Mouse (Mus musculus) MEL (cell line): Measurements from ENCODE around the gene Dusp15. TPM values are rescaled to one million over a fixed set of nuclear protein-coding genes. Genes with fewer than 3 reads are reported as not detected.

Experiments used
- DNase-seq: peaks from one replicate; pipeline ENCODE4 v3.0.0; 2011; ENCODE audit warnings: low read depth, low spot score
- H3K27ac ChIP-seq: 2 replicates; pipeline ENCODE4 v1.5.1; 2012; ENCODE audit warnings: low read depth, mild to moderate bottlenecking, control low read depth, low read length, moderate library complexity; ENCODE audit not compliant: control insufficient read depth
- H3K27me3 ChIP-seq, 2 experiments: fragments of 150-350 bp in 1 of 2; sonication (generic) in 1 of 2; 2 replicates each; pipeline ENCODE4 v1.6.1; 2012; ENCODE audit warnings: low read length in 2 of 2, mild to moderate bottlenecking in 2 of 2, improper control_type of control experiment in 1 of 2, moderate library complexity in 1 of 2; ENCODE audit not compliant: insufficient read depth in 2 of 2, control insufficient read depth in 1 of 2
- H3K36me3 ChIP-seq, 2 experiments: 2 replicates each; pipeline ENCODE4 v1.6.1; 2012 to 2014; ENCODE audit warnings: low read length in 2 of 2, improper control_type of control experiment in 1 of 2, inconsistent platforms in 1 of 2, mild to moderate bottlenecking in 1 of 2; ENCODE audit not compliant: insufficient read depth in 2 of 2, control insufficient read depth in 1 of 2
- H3K4me1 ChIP-seq, 2 experiments: fragments of 150-350 bp in 1 of 2; sonication (generic) in 1 of 2; 2 replicates each; pipeline ENCODE4 v1.6.1; 2012; ENCODE audit warnings: low read length in 2 of 2, improper control_type of control experiment in 1 of 2, mild to moderate bottlenecking in 1 of 2; ENCODE audit not compliant: insufficient read depth in 2 of 2, control insufficient read depth in 1 of 2
- H3K4me3 ChIP-seq, 2 experiments: fragments of 150-350 bp in 1 of 2; sonication (generic) in 1 of 2; 2 replicates each; pipeline ENCODE4 v1.5.1; 2012; ENCODE audit warnings: low read depth in 2 of 2, low read length in 2 of 2, mild to moderate bottlenecking in 2 of 2, moderate library complexity in 2 of 2, control low read depth in 1 of 2, improper control_type of control experiment in 1 of 2; ENCODE audit not compliant: control insufficient read depth in 1 of 2, insufficient read depth in 1 of 2
- H3K79me2 ChIP-seq: 2 replicates; pipeline ENCODE4 v1.6.1; 2012; ENCODE audit warnings: mild to moderate bottlenecking, low read length, moderate library complexity; ENCODE audit not compliant: control insufficient read depth, poor library complexity, insufficient read depth
- H3K9ac ChIP-seq: 2 replicates; pipeline ENCODE4 v1.6.1; 2012; ENCODE audit warnings: low read depth, mild to moderate bottlenecking, control low read depth, low read length, moderate library complexity; ENCODE audit not compliant: control insufficient read depth, poor library complexity, severe bottlenecking
- H3K9me3 ChIP-seq: fragments of 150-350 bp; sonication (generic); replicated peaks from 2 replicates; pipeline ENCODE4 v1.6.1; 2012; ENCODE audit warnings: mild to moderate bottlenecking, low read length, improper control_type of control experiment, moderate library complexity; ENCODE audit not compliant: insufficient read depth
- BHLHE40 ChIP-seq: IDR thresholded peaks from 2 replicates; pipeline ENCODE4 v1.6.1; 2012; ENCODE audit warnings: low read depth, mild to moderate bottlenecking, inconsistent platforms, low read length, improper control_type of control experiment, borderline replicate concordance
- CHD1 ChIP-seq: IDR thresholded peaks from 2 replicates; pipeline ENCODE4 v1.6.1; 2012; ENCODE audit warnings: low read depth, mild to moderate bottlenecking, inconsistent platforms, low read length, improper control_type of control experiment
- CHD2 ChIP-seq: IDR thresholded peaks from 2 replicates; pipeline ENCODE4 v1.6.1; 2011; ENCODE audit warnings: low read length, improper control_type of control experiment
- CTCF ChIP-seq, 3 experiments: IDR thresholded peaks in 2 of 3; conservative IDR thresholded peaks in 1 of 3; 2 replicates each; pipeline ENCODE4 v1.5.1; 2011 to 2012; ENCODE audit warnings: low read length in 3 of 3, low read depth in 2 of 3, mild to moderate bottlenecking in 2 of 3, improper control_type of control experiment in 1 of 3, inconsistent platforms in 1 of 3, mixed read lengths in 1 of 3, moderate library complexity in 1 of 3; ENCODE audit not compliant: control insufficient read depth in 1 of 3, insufficient read depth in 1 of 3, poor library complexity in 1 of 3, severe bottlenecking in 1 of 3
- E2F4 ChIP-seq: IDR thresholded peaks from 2 replicates; pipeline ENCODE4 v1.6.1; 2011; ENCODE audit warnings: low read depth, low read length, improper control_type of control experiment, borderline replicate concordance
- EP300 ChIP-seq, 2 experiments: IDR thresholded peaks; 2 replicates each; pipeline ENCODE4 v1.6.1; 2011; ENCODE audit warnings: improper control_type of control experiment in 2 of 2, low read length in 2 of 2, low read depth in 1 of 2, mild to moderate bottlenecking in 1 of 2
- ETS1 ChIP-seq: IDR thresholded peaks from 2 replicates; pipeline ENCODE4 v1.6.1; 2012; ENCODE audit warnings: low read depth, mild to moderate bottlenecking, inconsistent platforms, low read length, improper control_type of control experiment, moderate library complexity
- GABPA ChIP-seq: IDR thresholded peaks from 2 replicates; pipeline ENCODE4 v1.6.1; 2012; ENCODE audit warnings: low read depth, mild to moderate bottlenecking, inconsistent platforms, low read length, improper control_type of control experiment, moderate library complexity
- JUND ChIP-seq: IDR thresholded peaks from 2 replicates; pipeline ENCODE4 v1.6.1; 2011; ENCODE audit warnings: low read depth, mild to moderate bottlenecking, improper control_type of control experiment, low read length
- KAT2A ChIP-seq: conservative IDR thresholded peaks from 2 replicates; pipeline ENCODE4 v1.6.1; 2012; ENCODE audit warnings: low read depth, low read length, improper control_type of control experiment, inconsistent platforms
- MAFK ChIP-seq: IDR thresholded peaks from 2 replicates; pipeline ENCODE4 v1.6.1; 2011; ENCODE audit warnings: low read depth, mild to moderate bottlenecking, low read length, improper control_type of control experiment, borderline replicate concordance
- MAZ ChIP-seq: IDR thresholded peaks from 2 replicates; pipeline ENCODE4 v1.6.1; 2012; ENCODE audit warnings: low read depth, mild to moderate bottlenecking, inconsistent platforms, low read length, improper control_type of control experiment
- MEF2A ChIP-seq: IDR thresholded peaks from 2 replicates; pipeline ENCODE4 v1.6.1; 2014; ENCODE audit warnings: low read depth, mild to moderate bottlenecking, inconsistent platforms, low read length, improper control_type of control experiment; ENCODE audit not compliant: poor library complexity, insufficient replicate concordance, severe bottlenecking; ENCODE audit errors: extremely low read depth
- MXI1 ChIP-seq: IDR thresholded peaks from 2 replicates; pipeline ENCODE4 v1.6.1; 2011; ENCODE audit warnings: mild to moderate bottlenecking, low read depth, low read length, improper control_type of control experiment
- MYB ChIP-seq: IDR thresholded peaks from 2 replicates; pipeline ENCODE4 v1.6.1; 2011; ENCODE audit warnings: mild to moderate bottlenecking, low read depth, low read length, improper control_type of control experiment
- MYC ChIP-seq: IDR thresholded peaks from 2 replicates; pipeline ENCODE4 v1.6.1; 2011; ENCODE audit warnings: low read depth, mild to moderate bottlenecking, low read length, improper control_type of control experiment, moderate library complexity
- NELFE ChIP-seq: IDR thresholded peaks from 2 replicates; pipeline ENCODE4 v1.6.1; 2011; ENCODE audit warnings: low read depth, low read length, improper control_type of control experiment
- NRF1 ChIP-seq: IDR thresholded peaks from 2 replicates; pipeline ENCODE4 v1.6.1; 2014; ENCODE audit warnings: low read depth, mild to moderate bottlenecking, inconsistent platforms, low read length, improper control_type of control experiment, moderate library complexity; ENCODE audit not compliant: poor library complexity, insufficient read depth, severe bottlenecking
- POLR2A ChIP-seq, 2 experiments: IDR thresholded peaks; 2 replicates each; pipeline ENCODE4 v1.6.1; 2011 to 2012; ENCODE audit warnings: low read length in 2 of 2, mild to moderate bottlenecking in 2 of 2, control low read depth in 1 of 2, improper control_type of control experiment in 1 of 2, low read depth in 1 of 2, moderate library complexity in 1 of 2; ENCODE audit not compliant: control insufficient read depth in 1 of 2, insufficient read depth in 1 of 2, poor library complexity in 1 of 2
- POLR2AphosphoS2 ChIP-seq: IDR thresholded peaks from 2 replicates; pipeline ENCODE4 v1.6.1; 2011; ENCODE audit warnings: low read length, improper control_type of control experiment
- POLR2AphosphoS5 ChIP-seq: IDR thresholded peaks from 2 replicates; pipeline ENCODE4 v1.6.1; 2012; ENCODE audit warnings: low read depth, borderline replicate concordance, mild to moderate bottlenecking, inconsistent platforms, low read length, moderate library complexity, mixed read lengths
- RAD21 ChIP-seq: IDR thresholded peaks from 2 replicates; pipeline ENCODE4 v1.6.1; 2011; ENCODE audit warnings: mild to moderate bottlenecking, low read depth, low read length, improper control_type of control experiment
- SIN3A ChIP-seq: IDR thresholded peaks from 2 replicates; pipeline ENCODE4 v1.6.1; 2012; ENCODE audit warnings: low read length, improper control_type of control experiment, inconsistent platforms
- SMC3 ChIP-seq: IDR thresholded peaks from 2 replicates; pipeline ENCODE4 v1.6.1; 2011; ENCODE audit warnings: low read depth, low read length, improper control_type of control experiment
- TBP ChIP-seq: IDR thresholded peaks from 2 replicates; pipeline ENCODE4 v1.8.0; 2011; ENCODE audit warnings: low read depth, low read length, improper control_type of control experiment
- TCF12 ChIP-seq: IDR thresholded peaks from 2 replicates; pipeline ENCODE4 v1.6.1; 2014; ENCODE audit warnings: low read depth, mild to moderate bottlenecking, inconsistent platforms, low read length, improper control_type of control experiment, moderate library complexity
- ZKSCAN1 ChIP-seq: IDR thresholded peaks from 2 replicates; pipeline ENCODE4 v1.6.1; 2012; ENCODE audit warnings: low read depth, mild to moderate bottlenecking, inconsistent platforms, low read length, improper control_type of control experiment, moderate library complexity
- ZMIZ1 ChIP-seq: IDR thresholded peaks from 2 replicates; pipeline ENCODE4 v1.6.1; 2012; ENCODE audit warnings: low read depth, mild to moderate bottlenecking, inconsistent platforms, low read length, improper control_type of control experiment, moderate library complexity
- ZNF384 ChIP-seq: IDR thresholded peaks from 2 replicates; pipeline ENCODE4 v1.6.1; 2012; ENCODE audit warnings: low read depth, mild to moderate bottlenecking, inconsistent platforms, low read length, improper control_type of control experiment
- polyA plus RNA-seq, 2 experiments: library from polyadenylated mRNA; stranded (reverse) in 1 of 2; unstranded in 1 of 2; fragments of >175 nt in 1 of 2; fragments of >200 nt in 1 of 2; gene quantifications; 2 replicates each; pipeline versions ENCODE4 v1.2.1 to v1.2.4; 2012; ENCODE audit warnings: low replicate concordance in 2 of 2, low read depth in 1 of 2; ENCODE audit not compliant: insufficient read length in 2 of 2, insufficient read depth in 1 of 2, missing spikeins in 1 of 2
- total RNA-seq: library from RNA; depleted of rRNA; stranded (reverse); fragments of 300-350 nt; gene quantifications from 2 replicates; pipeline ENCODE4 v1.2.3, GENCODE M21; 2012

The Dusp15 gene
- total and polyA plus RNA-seq, 3 experiments, result not detected

DNA sequence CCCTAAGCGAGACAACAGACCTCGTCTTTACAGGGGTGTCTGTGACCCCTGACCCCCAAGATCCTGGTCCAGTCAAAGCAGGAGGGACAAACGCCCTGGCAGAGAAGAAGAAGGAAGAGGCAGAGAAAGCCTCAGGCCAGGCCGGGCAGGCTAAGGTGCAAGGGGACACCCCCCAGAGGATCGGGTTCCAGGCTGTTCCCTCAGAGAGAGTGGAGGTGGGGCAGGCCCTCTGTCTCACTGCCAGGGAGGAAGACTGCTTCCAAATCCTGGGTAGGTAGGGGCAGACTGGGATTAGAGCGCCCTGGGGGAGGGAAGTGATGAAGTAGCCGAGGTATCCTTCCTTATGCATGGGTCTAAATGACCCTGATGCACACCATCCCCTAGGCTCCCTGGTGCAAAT, 38.0 kb downstream of the Dusp15 start:
- H3K4me1 ChIP-seq, result peaks cover 0 to 5% of the 10 kb centered on the region in 2 experiments; a peak in 3 of 4 replicates
- DNase-seq, result no peak
- H3K36me3 ChIP-seq, result no peaks in the 10 kb centered on the region; a peak in 1 of 4 replicates
- no peaks in the 10 kb centered on the region for H3K9me3 ChIP-seq
- peaks cover 0 to 1% of the 10 kb centered on the region in 2 experiments; a peak in 3 of 4 replicates for H3K27me3 ChIP-seq
- H3K9ac ChIP-seq, result no peak overlapping the region
- H3K4me3 ChIP-seq, result no peak overlapping the region
- TF ChIP-seq TCF12 (no peak), NRF1 (no peak), GABPA (no peak), SMC3 (no peak), MXI1 (no peak), BHLHE40 (no peak), E2F4 (no peak), CHD1 (no peak), RAD21 (no peak), MAZ (no peak), ZKSCAN1 (no peak), TBP (no peak), ZNF384 (no peak), ZMIZ1 (no peak), CHD2 (no peak), EP300 (IDR thresholded peaks at IDR 0.05; ENCODE audit: low read depth in 1 of 2, low read length in 2 of 2) (no peak), MYB (no peak), NELFE (no peak)
- TF ChIP-seq, all 39 proteins: peak for 0
- no peak overlapping the region for H3K27ac ChIP-seq
- no peaks in the 10 kb centered on the region for H3K79me2 ChIP-seq

DNA sequence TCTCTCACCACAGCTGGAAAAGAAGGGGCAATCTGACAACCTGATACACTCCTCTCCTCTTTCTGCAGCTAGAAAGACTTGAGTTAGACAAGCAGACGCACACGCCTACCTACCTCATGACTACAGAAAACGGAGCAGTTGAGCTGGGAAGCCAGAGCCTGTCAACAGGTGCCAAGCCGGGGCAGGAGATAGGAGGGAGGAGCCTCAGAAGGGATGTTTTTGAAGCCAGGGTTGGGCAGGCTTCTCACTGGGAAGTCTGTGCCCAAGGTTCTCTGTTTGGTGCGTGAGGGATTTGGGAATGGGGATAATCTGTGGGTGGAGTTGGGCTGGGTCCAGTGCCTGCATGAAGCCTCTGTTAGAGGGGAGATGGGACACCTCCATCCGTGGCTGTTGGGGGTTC, 40.1 kb downstream of the Dusp15 start:
- no peak overlapping the region for H3K9ac ChIP-seq
- no peak for DNase-seq
- no peaks in the 10 kb centered on the region for H3K79me2 ChIP-seq
- no peak for TF ChIP-seq MAFK
- no peak for TF ChIP-seq TBP
- no peak for TF ChIP-seq MYC
- no peak for TF ChIP-seq POLR2AphosphoS2
- no peak for TF ChIP-seq CTCF (IDR thresholded peaks at IDR 0.05 in 2 of 3, conservative IDR thresholded peaks at IDR 0.05 in 1 of 3; ENCODE audit: control insufficient read depth in 1 of 3, insufficient read depth in 1 of 3, low read depth in 2 of 3, low read length in 3 of 3, poor library complexity in 1 of 3, severe bottlenecking in 1 of 3)
- TF ChIP-seq MEF2A, result no peak
- TF ChIP-seq JUND, result no peak
- TF ChIP-seq SIN3A, result no peak
- no peak for TF ChIP-seq MYB
- no peak for TF ChIP-seq POLR2AphosphoS5
- TF ChIP-seq POLR2A (IDR thresholded peaks at IDR 0.05; ENCODE audit: control insufficient read depth in 1 of 2, insufficient read depth in 1 of 2, low read depth in 1 of 2, low read length in 2 of 2, poor library complexity in 1 of 2), result no peak
- TF ChIP-seq KAT2A, result no peak
- TF ChIP-seq ETS1, result no peak
- no peak for TF ChIP-seq BHLHE40
- no peaks in the 10 kb centered on the region for H3K9me3 ChIP-seq
- H3K27me3 ChIP-seq, result peaks cover 0 to 1% of the 10 kb centered on the region in 2 experiments; a peak in 3 of 4 replicates
- no peak overlapping the region for H3K27ac ChIP-seq
- H3K36me3 ChIP-seq, result no peaks in the 10 kb centered on the region
- no peak overlapping the region for H3K4me3 ChIP-seq
- H3K4me1 ChIP-seq, result peaks cover 0 to 5% of the 10 kb centered on the region in 2 experiments; a peak in 3 of 4 replicates
